Mouse (Mus musculus) CH12.LX (cell line): ENCODE results near the gene Ppm1l.

Experiments
- CTCF ChIP-seq, 2 experiments: IDR thresholded peaks in 1 of 2; conservative IDR thresholded peaks in 1 of 2; 2 replicates each; pipeline ENCODE4 v1.5.1; 2011 to 2012; ENCODE audit warnings: low read depth in 2 of 2, low read length in 2 of 2, improper control_type of control experiment in 1 of 2, inconsistent platforms in 1 of 2, mild to moderate bottlenecking in 1 of 2, moderate library complexity in 1 of 2
- EP300 ChIP-seq: IDR thresholded peaks from 2 replicates; pipeline ENCODE4 v1.6.1; 2011; ENCODE audit warnings: low read length, improper control_type of control experiment
- HCFC1 ChIP-seq: IDR thresholded peaks from 2 replicates; pipeline ENCODE4 v1.6.1; 2012; ENCODE audit warnings: low read depth, mild to moderate bottlenecking, inconsistent platforms, low read length, improper control_type of control experiment
- MAZ ChIP-seq: IDR thresholded peaks from 2 replicates; pipeline ENCODE4 v1.6.1; 2012; ENCODE audit warnings: low read depth, mild to moderate bottlenecking, inconsistent platforms, low read length, improper control_type of control experiment, moderate library complexity
- NELFE ChIP-seq: IDR thresholded peaks from 2 replicates; pipeline ENCODE4 v1.6.1; 2011; ENCODE audit warnings: low read depth, low read length, improper control_type of control experiment
- PAX5 ChIP-seq: IDR thresholded peaks from 2 replicates; pipeline ENCODE4 v1.6.1; 2012; ENCODE audit warnings: low read length, inconsistent platforms, mixed read lengths
- POLR2A ChIP-seq: IDR thresholded peaks from 2 replicates; pipeline ENCODE4 v1.6.1; 2011; ENCODE audit warnings: low read depth, mild to moderate bottlenecking, improper control_type of control experiment, low read length
- TCF12 ChIP-seq: IDR thresholded peaks from 2 replicates; pipeline ENCODE4 v1.6.1; 2014; ENCODE audit warnings: low read depth, mild to moderate bottlenecking, inconsistent platforms, low read length, improper control_type of control experiment

GRCm38 (mm10) chr3:69341514-69341913 is 24.9 kb downstream of the Ppm1l start:
- TF ChIP-seq EP300, result no peak
- no peak for TF ChIP-seq PAX5
- TF ChIP-seq NELFE, result no peak
- no peak for TF ChIP-seq POLR2A
- TF ChIP-seq CTCF (conservative IDR thresholded peaks at IDR 0.05 in 1 of 2, IDR thresholded peaks at IDR 0.05 in 1 of 2; ENCODE audit: low read depth in 2 of 2, low read length in 2 of 2), result no peak
- TF ChIP-seq TCF12, result no peak
- no peak for TF ChIP-seq HCFC1
- no peak for TF ChIP-seq MAZ
